10 mouse cellular contexts compared by ENCODE assay signal in the genomic region with DNA sequence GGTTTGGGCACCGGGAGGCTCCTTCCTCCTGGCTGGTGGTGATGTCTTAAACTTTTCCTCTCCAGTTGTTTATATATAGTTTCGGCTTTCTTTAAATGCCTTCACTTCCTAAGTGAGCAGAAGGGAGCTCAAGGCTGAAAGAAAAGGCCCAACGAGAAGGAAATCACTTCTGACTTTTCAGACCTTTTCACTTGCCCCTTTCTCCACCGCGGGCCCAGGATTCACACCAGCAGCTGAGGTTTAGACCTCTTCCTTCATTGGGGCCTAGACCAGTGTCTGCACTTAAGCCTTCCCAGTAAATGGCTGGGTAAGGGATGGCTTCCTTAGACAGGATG. TPM values are rescaled to one million over a fixed set of nuclear protein-coding genes. Genes with fewer than 3 reads are reported as not detected.
DNase-seq lines count a peak whose midpoint lies in the region; ATAC-seq and TF ChIP-seq lines count a peak whose summit lies in the region.
"Had no signal": no experiment of that assay in that cellular context is flagged by ENCODE, and none has a peak within 500 bp of the region (broad histone marks: within the 10 kb centered on the region; RNA-seq: fewer than 3 reads in every experiment).

No protein-coding gene starts in this region.

- H3K27ac ChIP-seq in heart, embryonic 10.5 days: no peak overlapping the region
- no peak overlapping the region for H3K27ac ChIP-seq in testis, adult 2 months (ENCODE audit: control insufficient read depth, insufficient read depth, low read depth, low read length)
- H3K27ac ChIP-seq in limb, embryonic 14.5 days (replicated peaks; ENCODE audit: low read depth, low read length): no peak overlapping the region

- DNase-seq in heart, embryonic 10.5 days (ENCODE audit: low spot score): no peak
- DNase-seq in heart, adult 11 months: no peak
- no peak for DNase-seq in testis, postnatal 14 days (ENCODE audit: low spot score)
- DNase-seq in limb, embryonic 14.5 days (ENCODE audit: low spot score): no peak
- no peak for DNase-seq in left cerebral cortex, postnatal 14 days (ENCODE audit: low spot score in 2 of 2)
- DNase-seq: adrenal gland, adult 2 months; B cell, adult 2 months had no signal

- no peak for TF ChIP-seq CTCF in testis, adult 2 months (IDR thresholded peaks at IDR 0.05; ENCODE audit: control insufficient read depth, insufficient read depth, insufficient replicate concordance, low read depth, low read length)

- TF ChIP-seq POLR2A in testis, adult 2 months (IDR thresholded peaks at IDR 0.05; ENCODE audit: control insufficient read depth, low read depth, low read length): no peak
- no peak for TF ChIP-seq POLR2A in limb, embryonic 14.5 days (IDR thresholded peaks at IDR 0.05; ENCODE audit: borderline replicate concordance, extremely low read depth, insufficient read depth, insufficient read length)

- no peaks in the 10 kb centered on the region for H3K36me3 ChIP-seq in heart, embryonic 10.5 days
- H3K36me3 ChIP-seq in testis, adult 2 months (ENCODE audit: control insufficient read depth, insufficient read depth, low read length): no peaks in the 10 kb centered on the region
- no peaks in the 10 kb centered on the region for H3K36me3 ChIP-seq in limb, embryonic 14.5 days (ENCODE audit: control insufficient read depth, insufficient read depth, low read length)

- no peaks in the 10 kb centered on the region for H3K9me3 ChIP-seq in heart, embryonic 10.5 days
- no peaks in the 10 kb centered on the region for H3K9me3 ChIP-seq in limb, embryonic 14.5 days (ENCODE audit: control insufficient read depth, low read length)

- peaks cover 68% of the 10 kb centered on the region for H3K27me3 ChIP-seq in heart, embryonic 10.5 days (ENCODE audit: insufficient read depth, poor library complexity, severe bottlenecking)
- no peaks in the 10 kb centered on the region; the same call in 1 of the 2 replicates for H3K27me3 ChIP-seq in testis, adult 2 months (ENCODE audit: control insufficient read depth, insufficient read depth, low read length)
- peaks cover 69% of the 10 kb centered on the region for H3K27me3 ChIP-seq in limb, embryonic 14.5 days (ENCODE audit: control insufficient read depth, insufficient read depth, low read length)

- 2% methylated on average over 5 of the region's 5 CpGs for WGBS in heart, embryonic 10.5 days
- under 1% methylated on average over 5 of the region's 5 CpGs for WGBS in limb, embryonic 14.5 days

- no peak overlapping the region for H3K9ac ChIP-seq in limb, embryonic 14.5 days (ENCODE audit: low read depth, low read length, severe bottlenecking)

- no peak for ATAC-seq in limb, embryonic 14.5 days (ENCODE audit: low FRiP score, low read depth)
- no peak for ATAC-seq in granulocyte monocyte progenitor cell, adult 5-6 weeks (replicated peaks; ENCODE audit: poor library complexity, severe bottlenecking)
- ATAC-seq in activated CD4-positive, CD25-positive, alpha-beta regulatory T cell, adult 4 months: no peak

- peak overlapping the region; percentile 85 for H3K4me2 ChIP-seq in limb, embryonic 14.5 days (replicated peaks; ENCODE audit: low read depth, low read length, severe bottlenecking)

- no peaks in the 10 kb centered on the region; the same call in 1 of the 2 replicates for H3K4me1 ChIP-seq in heart, embryonic 10.5 days
- H3K4me1 ChIP-seq in testis, adult 2 months (ENCODE audit: control insufficient read depth, insufficient read depth, low read length): peaks cover 5% of the 10 kb centered on the region
- 0 out of 2 replicates have a peak, but pooled peaks cover 2% of the 10 kb centered on the region for H3K4me1 ChIP-seq in limb, embryonic 14.5 days (ENCODE audit: control insufficient read depth, insufficient read depth, low read length)

- peak overlapping the region; percentile 56 for H3K4me3 ChIP-seq in heart, embryonic 10.5 days
- peak overlapping the region; percentile 68; the same call in 1 of the 2 replicates for H3K4me3 ChIP-seq in testis, adult 2 months (ENCODE audit: control insufficient read depth, low read depth, low read length)
- peak overlapping the region; percentile 39 for H3K4me3 ChIP-seq in limb, embryonic 14.5 days (replicated peaks; ENCODE audit: low read length)

- intact Hi-C loops in left cerebral cortex, postnatal 14 days (cut with DNase I): loop anchor here (5.0 kb wide), 1 partner anchor 346 kb away; no protein-coding TSS in a partner anchor

RNA-seq across cellular contexts. Expression of a gene that starts 16.8 kb away (rescaled TPM):
- not detected in 2 replicates for polyA plus RNA-seq in heart, embryonic 10.5 days (2016; fragmentation: Nextera tagmentation; extraction: Ambion mirVana)
- polyA plus RNA-seq in testis, adult 2 months (2012; rRNA removed): 0.02 TPM in 1 of 2 replicates, not detected in the other
- 0.04 TPM in 1 of 2 replicates, not detected in the other for polyA plus RNA-seq in limb, embryonic 14.5 days (2012; rRNA removed)
- polyA plus RNA-seq in limb, embryonic 14.5 days (2014; fragmentation: Nextera tagmentation; extraction: Ambion mirVana): not detected in 2 replicates
- not detected in 2 replicates for total RNA-seq in granulocyte monocyte progenitor cell, adult 5-6 weeks (2014; fragmentation: Nextera tagmentation)
- not detected in 2 replicates for total RNA-seq in granulocyte monocyte progenitor cell, adult 5-6 weeks (2017)
- polyA plus RNA-seq in activated CD4-positive, CD25-positive, alpha-beta regulatory T cell, adult 4 months (2017; shearing (Covaris generic)): not detected
- total RNA-seq in left cerebral cortex, postnatal 14 days (2021): 1 to 10 TPM; 7.5 to 7.8 TPM
- total RNA-seq: adrenal gland, adult 2 months had no signal
- polyA plus RNA-seq: adrenal gland, adult 2 months had no signal

RNA-seq across cellular contexts. Expression of a gene that starts 19.3 kb away (rescaled TPM):
- polyA plus RNA-seq in heart, embryonic 10.5 days (2016; fragmentation: Nextera tagmentation; extraction: Ambion mirVana): 0.79 TPM in 1 of 2 replicates, not detected in the other
- 0.67 and 0.91 TPM in 2 replicates for polyA plus RNA-seq in testis, adult 2 months (2012; rRNA removed)
- polyA plus RNA-seq in limb, embryonic 14.5 days (2012; rRNA removed): 0.12 and 1.2 TPM in 2 replicates
- polyA plus RNA-seq in limb, embryonic 14.5 days (2014; fragmentation: Nextera tagmentation; extraction: Ambion mirVana): not detected in 2 replicates
- total RNA-seq in granulocyte monocyte progenitor cell, adult 5-6 weeks (2014; fragmentation: Nextera tagmentation): not detected in 2 replicates
- total RNA-seq in granulocyte monocyte progenitor cell, adult 5-6 weeks (2017): not detected in 2 replicates
- not detected for polyA plus RNA-seq in activated CD4-positive, CD25-positive, alpha-beta regulatory T cell, adult 4 months (2017; shearing (Covaris generic))
- 100 to 1,000 TPM; 102 to 128 TPM for total RNA-seq in left cerebral cortex, postnatal 14 days (2021)
- total RNA-seq: adrenal gland, adult 2 months had no signal
- polyA plus RNA-seq: adrenal gland, adult 2 months had no signal
